Mouse (Mus musculus): Measurements from ENCODE around the gene Nhs. TPM values are rescaled to one million over a fixed set of nuclear protein-coding genes. Genes with fewer than 3 reads are reported as not detected.
"Not testable (repeated sequence)": the region's sequence is repeated elsewhere in the genome, so short reads cannot be mapped to it uniquely, and the experiment has no call there.

Gene Nhs
- polyA plus RNA-seq, 1 experiment from 2014 or later: 2.8 TPM

- no peak overlapping the region for H3K4me2 ChIP-seq (ENCODE audit: low read length)
- H3K9me3 ChIP-seq (replicated peaks; ENCODE audit: low read length): no peaks in the 10 kb centered on the region
- H3K27me3 ChIP-seq (ENCODE audit: insufficient read depth, low read length): no peaks in the 10 kb centered on the region
- ATAC-seq (replicated peaks; ENCODE audit: low FRiP score, low read depth) (no peak), DNase-seq (ENCODE audit: low spot score) (no peak)
- no peak for TF ChIP-seq CTCF (IDR thresholded peaks at IDR 0.05; ENCODE audit: low read depth)
- no peak overlapping the region for H3K27ac ChIP-seq
- H3K4me1 ChIP-seq (replicated peaks; ENCODE audit: insufficient read depth, low read length): no peaks in the 10 kb centered on the region
- WGBS: 91% methylated on average over 2 of the region's 2 CpGs
- H3K9ac ChIP-seq (ENCODE audit: low read depth, low read length): no peak overlapping the region
- no peak overlapping the region for H3K4me3 ChIP-seq (replicated peaks; ENCODE audit: low read depth, low read length)
- no peaks in the 10 kb centered on the region for H3K36me3 ChIP-seq (ENCODE audit: insufficient read depth, low read length)
Observed at GRCm38 (mm10) chrX:161855630-161856029, 303.9 kb downstream of the Nhs start.

- H3K4me3 ChIP-seq (replicated peaks; ENCODE audit: low read depth, low read length): no peak overlapping the region
- no peaks in the 10 kb centered on the region for H3K36me3 ChIP-seq (ENCODE audit: insufficient read depth, low read length)
- H3K9me3 ChIP-seq (replicated peaks; ENCODE audit: low read length): no peaks in the 10 kb centered on the region
- no peak overlapping the region for H3K27ac ChIP-seq
- DNase-seq (ENCODE audit: low spot score): peak; percentile 3
- no peaks in the 10 kb centered on the region for H3K27me3 ChIP-seq (ENCODE audit: insufficient read depth, low read length)
- TF ChIP-seq CTCF (IDR thresholded peaks at IDR 0.05; ENCODE audit: low read depth): no peak
- no peak overlapping the region for H3K4me2 ChIP-seq (ENCODE audit: low read length)
- WGBS: 64% methylated on average over 4 of the region's 4 CpGs
- H3K4me1 ChIP-seq (replicated peaks; ENCODE audit: insufficient read depth, low read length): no peaks in the 10 kb centered on the region
- no peak for ATAC-seq (replicated peaks; ENCODE audit: low FRiP score, low read depth)
- H3K9ac ChIP-seq (ENCODE audit: low read depth, low read length): no peak overlapping the region
Observed at GRCm38 (mm10) chrX:161853626-161854312, 305.8 kb downstream of the Nhs start.

GRCm38 (mm10) chrX:161826186-161826585 lies 333.3 kb downstream of the Nhs start:
- not testable (repeated sequence) for H3K36me3 ChIP-seq (ENCODE audit: insufficient read depth, low read length); H3K9me3 ChIP-seq (replicated peaks; ENCODE audit: low read length); H3K4me3 ChIP-seq (replicated peaks; ENCODE audit: low read depth, low read length); H3K27me3 ChIP-seq (ENCODE audit: insufficient read depth, low read length); H3K4me1 ChIP-seq (replicated peaks; ENCODE audit: insufficient read depth, low read length); H3K9ac ChIP-seq (ENCODE audit: low read depth, low read length); ATAC-seq (replicated peaks; ENCODE audit: low FRiP score, low read depth); H3K27ac ChIP-seq; H3K4me2 ChIP-seq (ENCODE audit: low read length)
- WGBS: 26% methylated on average over 2 of the region's 2 CpGs
- DNase-seq (ENCODE audit: low spot score): peak; percentile 31
- TF ChIP-seq CTCF (IDR thresholded peaks at IDR 0.05; ENCODE audit: low read depth): peak; percentile 72

GRCm38 (mm10) chrX:161790182-161790581 lies 369.3 kb downstream of the Nhs start:
- no peaks in the 10 kb centered on the region for H3K36me3 ChIP-seq (ENCODE audit: insufficient read depth, low read length)
- no peaks in the 10 kb centered on the region for H3K9me3 ChIP-seq (replicated peaks; ENCODE audit: low read length)
- H3K4me2 ChIP-seq (ENCODE audit: low read length): no peak overlapping the region
- WGBS: 25% methylated on average over 6 of the region's 6 CpGs
- H3K27ac ChIP-seq: no peak overlapping the region
- no peak overlapping the region for H3K9ac ChIP-seq (ENCODE audit: low read depth, low read length)
- no peak overlapping the region for H3K4me3 ChIP-seq (replicated peaks; ENCODE audit: low read depth, low read length)
- TF ChIP-seq CTCF (IDR thresholded peaks at IDR 0.05; ENCODE audit: low read depth): peak; percentile 69
- H3K27me3 ChIP-seq (ENCODE audit: insufficient read depth, low read length): no peaks in the 10 kb centered on the region
- DNase-seq (ENCODE audit: low spot score) (peak; percentile 54), ATAC-seq (replicated peaks; ENCODE audit: low FRiP score, low read depth) (no peak)
- H3K4me1 ChIP-seq (replicated peaks; ENCODE audit: insufficient read depth, low read length): no peaks in the 10 kb centered on the region
